27 mouse cellular contexts compared by ENCODE assay signal in the genomic region with DNA sequence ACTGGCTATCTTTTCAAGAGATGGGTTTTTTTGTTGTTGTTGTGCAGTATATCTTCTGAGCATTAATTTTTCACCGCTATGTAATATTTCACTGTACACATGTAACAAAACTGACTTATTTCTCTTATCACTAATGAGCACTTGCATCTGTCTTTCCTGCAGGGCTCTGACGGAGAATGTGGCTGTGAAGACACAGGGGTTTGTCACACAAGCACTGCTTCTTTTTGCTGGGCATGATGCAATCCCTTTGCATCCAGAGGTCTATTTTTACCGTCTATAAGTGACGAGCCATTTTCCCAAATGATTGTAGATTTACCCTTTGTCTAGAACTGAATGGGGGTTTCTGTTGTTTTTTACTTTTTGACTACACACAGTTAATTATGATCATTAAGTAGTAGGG. TPM values are rescaled to one million over a fixed set of nuclear protein-coding genes. Genes with fewer than 3 reads are reported as not detected.
"Had no signal": no experiment of that assay in that cellular context is flagged by ENCODE, and none has a peak within 500 bp of the region (broad histone marks: within the 10 kb centered on the region; RNA-seq: fewer than 3 reads in every experiment).

No protein-coding gene starts in this region.

- ATAC-seq: hindbrain, embryonic 16.5 days; inflammation-experienced regulatory T-cells, adult 6 months; intestine, embryonic 15.5 days had no signal

- H3K27me3 ChIP-seq: hindbrain, embryonic 12.5 days; intestine, embryonic 15.5 days; limb, embryonic 12.5 days; liver, embryonic 13.5 days had no signal

- H3K4me2 ChIP-seq: heart, embryonic 12.5 days; hindbrain, embryonic 12.5 days; hindbrain, embryonic 14.5 days; intestine, embryonic 15.5 days; limb, embryonic 12.5 days; liver, embryonic 11.5 days; liver, embryonic 13.5 days had no signal

- H3K9me3 ChIP-seq: heart, embryonic 10.5 days; heart, embryonic 12.5 days; hindbrain, embryonic 10.5 days; hindbrain, embryonic 12.5 days; intestine, embryonic 15.5 days; limb, embryonic 10.5 days; limb, embryonic 12.5 days; liver, embryonic 13.5 days had no signal

- H3K9ac ChIP-seq: heart, embryonic 12.5 days; hindbrain, embryonic 12.5 days; hindbrain, embryonic 14.5 days; intestine, embryonic 15.5 days; limb, embryonic 12.5 days; liver, embryonic 13.5 days had no signal

- H3K36me3 ChIP-seq: heart, embryonic 10.5 days; heart, embryonic 12.5 days; hindbrain, embryonic 10.5 days; hindbrain, embryonic 12.5 days; intestine, embryonic 15.5 days; limb, embryonic 10.5 days; limb, embryonic 12.5 days; liver, embryonic 13.5 days had no signal

- DNase-seq: gastrocnemius, adult 2 months; gastrocnemius, postnatal 10 days; gastrocnemius, postnatal 25 days; heart, adult 11 months; heart, postnatal 10 days; heart, postnatal 4 days; kidney, adult 18-20 months; kidney, adult 8-10 months; kidney, postnatal 10 days; kidney, postnatal 25 days; kidney, postnatal 4 days; liver; liver, embryonic 13.5 days had no signal

- H3K4me1 ChIP-seq: intestine, embryonic 15.5 days; limb, embryonic 10.5 days; limb, embryonic 12.5 days had no signal

- H3K27ac ChIP-seq: gastrocnemius, adult 2 months; heart, embryonic 10.5 days; hindbrain, embryonic 10.5 days; hindbrain, embryonic 12.5 days; hindbrain, embryonic 14.5 days; intestine, embryonic 15.5 days; layer of hippocampus, adult 2 months; left cerebral cortex, adult 2 months; limb, embryonic 10.5 days; limb, embryonic 12.5 days; liver, embryonic 13.5 days had no signal

- H3K4me3 ChIP-seq: gastrocnemius, adult 2 months; heart, embryonic 10.5 days; heart, embryonic 12.5 days; hindbrain, embryonic 10.5 days; hindbrain, embryonic 12.5 days; intestine, embryonic 15.5 days; layer of hippocampus, adult 2 months; left cerebral cortex, adult 2 months; limb, embryonic 10.5 days; limb, embryonic 12.5 days; liver, embryonic 13.5 days had no signal

RNA-seq across cellular contexts. Expression of a gene that starts 35.4 kb away (rescaled TPM):
- total RNA-seq: heart, postnatal 25 days had no signal
- polyA plus RNA-seq: inflammation-experienced regulatory T-cells, adult 6 months had no signal
